Mouse (Mus musculus): Measurements from ENCODE around the gene Dmrtb1. TPM values are rescaled to one million over a fixed set of nuclear protein-coding genes. Genes with fewer than 3 reads are reported as not detected.

Dmrtb1 gene
- total RNA-seq, 4 experiments from 2014 or later: 0.59 to 1.4 (median 0.76) TPM; not detected in 1

Small RNAs within 50 kb of the gene (microRNA-seq; reads per million reads assigned to microRNA genes)
- 0 reads per million in 2 experiments for gene Gm25123

Other genes with a start within 250 kb of the Dmrtb1 start
- 1 to 10 TPM in 3 of 4 experiments, under 1 TPM in 1; 0.99 to 3.1 (median 1.6) TPM for gene Glis1, start 249.6 kb downstream of the Dmrtb1 start, total RNA-seq (2022)
- 100 to 1,000 TPM in 1 of 4 experiments, 10 to 100 TPM in 3; 82.8 to 103 (median 94.8) TPM for gene Lrp8, start 118.0 kb upstream of the Dmrtb1 start, total RNA-seq (2022)
- 10 to 100 TPM; 33.5 to 41.2 (median 38.7) TPM for gene Magoh, start 195.5 kb upstream of the Dmrtb1 start, total RNA-seq (2022)
- gene 0610037L13Rik, start 205.6 kb upstream of the Dmrtb1 start, total RNA-seq (2022): 10 to 100 TPM; 54.2 to 71.4 (median 58.9) TPM
- gene Cpt2, start 239.4 kb upstream of the Dmrtb1 start, total RNA-seq (2022): 1 to 10 TPM; 7.5 to 8.4 (median 7.9) TPM